Mouse (Mus musculus) heart, embryonic 15.5 days (tissue): ENCODE results near the gene Adam34. TPM values are rescaled to one million over a fixed set of nuclear protein-coding genes. Genes with fewer than 3 reads are reported as not detected.
"Not testable (repeated sequence)": the region's sequence is repeated elsewhere in the genome, so short reads cannot be mapped to it uniquely, and the experiment has no call there.

Source experiments
- ATAC-seq: fragments of 200-750 bp; cut with Nextera tagmentation; replicated peaks from 2 replicates; pipeline ENCODE4 v1.8.0; 2017; ENCODE audit warnings: low read depth, moderate TSS enrichment; ENCODE audit not compliant: insufficient number of reproducible peaks, insufficient read depth, low FRiP score
- H3K27ac ChIP-seq: fragments of 300-500 bp; sonication (generic); 2 replicates; pipeline ENCODE4 v1.5.1; 2015; ENCODE audit warnings: mild to moderate bottlenecking, inconsistent platforms
- H3K27me3 ChIP-seq: fragments of 300-500 bp; sonication (generic); 2 replicates; pipeline ENCODE4 v1.6.1; 2015; ENCODE audit warnings: inconsistent platforms
- H3K36me3 ChIP-seq: fragments of 300-500 bp; sonication (generic); 2 replicates; pipeline ENCODE4 v1.6.1; 2015; ENCODE audit warnings: mild to moderate bottlenecking, inconsistent platforms
- H3K4me1 ChIP-seq: fragments of 300-500 bp; sonication (generic); replicated peaks from 2 replicates; pipeline ENCODE4 v1.6.1; 2015; ENCODE audit warnings: inconsistent platforms
- H3K4me2 ChIP-seq: fragments of 300-500 bp; sonication (generic); 2 replicates; pipeline ENCODE4 v1.6.1; 2015; ENCODE audit warnings: inconsistent platforms, mild to moderate bottlenecking, moderate library complexity
- H3K4me3 ChIP-seq: fragments of 300-500 bp; sonication (generic); 2 replicates; pipeline ENCODE4 v1.5.1; 2015; ENCODE audit warnings: mild to moderate bottlenecking, inconsistent platforms
- H3K9ac ChIP-seq: fragments of 300-500 bp; sonication (generic); 2 replicates; pipeline ENCODE4 v1.6.1; 2015; ENCODE audit warnings: mild to moderate bottlenecking, inconsistent platforms
- H3K9me3 ChIP-seq: fragments of 300-500 bp; sonication (generic); replicated peaks from 2 replicates; pipeline ENCODE4 v1.6.1; 2016; ENCODE audit warnings: inconsistent platforms
- WGBS: fragments of 180-500 bp; shearing (Covaris S2); methylation state at CpG from one replicate; pipeline ENCODE4 v1.1.7; 2015; ENCODE audit warnings: mixed read lengths; 5-methylcytosine and 5-hydroxymethylcytosine counted together
- polyA plus RNA-seq: library from polyadenylated mRNA; unstranded; fragments of >200 nt; fragmentation: Nextera tagmentation; extraction: Ambion mirVana; gene quantifications from 2 replicates; pipeline ENCODE4 v1.2.1, GENCODE M21; 2015

Gene Adam34
- polyA plus RNA-seq: not detected in 2 replicates

GRCm38 (mm10) chr8:43709949-43710348, at the start of gene Adam34:
TSS of gene Adam34 (minus strand) at chr8:43710049.
- Histone ChIP-seq H3K4me1 (no peaks in the 10 kb centered on the region), H3K27ac (no peak within 1 kb of the TSS), H3K4me3 (no peak within 1 kb of the TSS), H3K36me3 (no peaks in the 10 kb centered on the region), H3K9ac (no peak within 1 kb of the TSS), H3K9me3 (no peaks in the 10 kb centered on the region), H3K27me3 (no peaks in the 10 kb centered on the region), H3K4me2 (no peak within 1 kb of the TSS)
- no peak for ATAC-seq

GRCm38 (mm10) chr8:43627176-43627575, 82.7 kb downstream of the Adam34 start, which contains the start of gene Gm5346:
TSS of gene Gm5346 (minus strand) at chr8:43627276.
- WGBS: 77% methylated on average over 3 of the region's 3 CpGs
- Histone ChIP-seq H3K4me2 (no peak within 1 kb of the TSS), H3K4me1 (no peaks in the 10 kb centered on the region), H3K4me3 (no peak within 1 kb of the TSS), H3K9me3 (no peaks in the 10 kb centered on the region), H3K27me3 (no peaks in the 10 kb centered on the region), H3K27ac (no peak within 1 kb of the TSS), H3K9ac (no peak within 1 kb of the TSS), H3K36me3 (no peaks in the 10 kb centered on the region)
- ATAC-seq: no peak

DNA sequence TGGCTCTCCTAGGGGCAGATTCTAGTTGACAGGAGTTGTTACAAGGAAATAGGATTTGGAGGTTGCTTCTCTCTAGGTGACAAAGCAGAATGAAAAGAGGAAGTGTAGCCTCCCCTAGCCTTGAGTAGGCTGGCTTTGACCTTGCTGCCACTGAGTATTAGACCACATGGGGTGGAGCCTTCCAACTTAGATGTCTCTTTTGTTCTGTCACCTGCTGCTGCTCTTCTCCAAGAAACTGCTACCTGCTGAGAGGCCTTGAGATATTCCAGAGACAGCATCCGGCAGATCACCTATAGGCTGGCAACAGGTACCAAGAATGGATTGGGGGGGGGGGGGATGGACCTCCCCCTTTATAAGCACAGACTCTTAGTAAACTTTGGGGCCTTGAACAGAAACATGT, 93.8 kb downstream of the Adam34 start:
- Histone ChIP-seq H3K27me3 (no peaks in the 10 kb centered on the region), H3K36me3 (no peaks in the 10 kb centered on the region), H3K27ac (no peak overlapping the region), H3K9ac (no peak overlapping the region), H3K4me3 (no peak overlapping the region), H3K9me3 (no peaks in the 10 kb centered on the region), H3K4me2 (no peak overlapping the region), H3K4me1 (no peaks in the 10 kb centered on the region)
- no peak for ATAC-seq
- WGBS: 83% methylated on average over 1 of the region's 1 CpGs

DNA sequence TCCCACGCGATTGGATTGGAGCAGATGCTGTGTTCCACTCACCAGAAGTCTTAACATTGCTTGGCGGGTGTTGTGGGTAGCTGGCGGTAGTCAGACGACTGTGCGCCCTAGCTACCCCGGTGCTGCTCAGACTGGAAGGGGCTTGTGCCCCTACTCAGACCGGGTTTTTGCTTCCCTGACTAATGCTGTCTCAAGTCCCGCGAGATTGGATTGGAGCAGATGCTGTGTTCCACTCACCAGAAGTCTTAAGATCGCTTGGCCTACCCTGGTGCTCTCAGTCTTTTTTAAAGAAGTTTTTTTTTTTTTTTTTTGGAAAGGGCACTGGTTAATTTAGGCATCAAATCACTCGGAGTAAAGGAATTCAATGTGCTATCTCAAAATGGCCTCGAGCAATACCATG, 106.2 kb downstream of the Adam34 start:
- not testable (repeated sequence) for H3K27ac ChIP-seq, H3K36me3 ChIP-seq, H3K9me3 ChIP-seq, ATAC-seq, H3K27me3 ChIP-seq, H3K4me1 ChIP-seq, H3K4me2 ChIP-seq, H3K9ac ChIP-seq, H3K4me3 ChIP-seq
- WGBS: 73% methylated on average over 13 of the region's 13 CpGs

DNA sequence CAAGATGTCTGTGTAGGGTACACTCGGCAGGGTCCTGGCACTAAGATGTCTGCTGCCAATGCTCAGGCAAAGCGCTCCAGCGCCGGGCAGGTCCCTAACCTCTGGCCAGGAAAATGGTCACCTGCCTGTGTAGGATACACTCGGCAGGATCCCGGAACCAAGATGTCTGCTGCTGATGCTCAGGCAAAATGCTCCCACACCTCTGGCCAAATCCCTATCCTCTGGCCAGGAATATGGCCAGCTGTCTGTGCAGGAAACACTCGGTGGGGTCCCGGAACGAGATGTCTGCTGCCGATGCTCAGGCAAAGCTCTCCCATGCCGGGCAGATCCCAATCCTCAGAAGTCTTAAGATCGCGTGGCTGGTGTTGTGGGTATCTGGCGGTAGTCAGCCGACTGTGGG, 106.7 kb downstream of the Adam34 start:
- not testable (repeated sequence) for H3K27me3 ChIP-seq, H3K4me3 ChIP-seq, H3K9me3 ChIP-seq, ATAC-seq, H3K4me2 ChIP-seq, H3K4me1 ChIP-seq, H3K27ac ChIP-seq, H3K9ac ChIP-seq, H3K36me3 ChIP-seq
- WGBS: 89% methylated on average over 15 of the region's 15 CpGs

Other genes with a start within 250 kb of the Adam34 start
- not detected in 2 replicates for gene Adam26b, start 181.9 kb downstream of the Adam34 start, polyA plus RNA-seq
- gene Adam26a, start 133.3 kb downstream of the Adam34 start, polyA plus RNA-seq: not detected in 2 replicates
- gene Gm5346, start 82.8 kb downstream of the Adam34 start, polyA plus RNA-seq: not detected in 2 replicates